Mouse (Mus musculus) limb, embryonic 15.5 days (tissue): ENCODE measurements around the gene Gatc. TPM values are rescaled to one million over a fixed set of nuclear protein-coding genes. Genes with fewer than 3 reads are reported as not detected.
A peak's percentile ranks its signal among the peaks of the same experiment; 100 is the strongest.

Source experiments
- ATAC-seq: fragments of 200-750 bp; cut with Nextera tagmentation; 2 replicates; pipeline ENCODE4 v1.8.0; 2017; ENCODE audit warnings: low read depth, moderate TSS enrichment; ENCODE audit not compliant: insufficient number of reproducible peaks, low FRiP score, low TSS enrichment
- H3K27ac ChIP-seq: fragments of 300-500 bp; sonication (generic); 2 replicates; pipeline ENCODE4 v1.5.1; 2015; ENCODE audit warnings: moderate library complexity, mild to moderate bottlenecking, inconsistent platforms
- H3K27me3 ChIP-seq: fragments of 300-500 bp; sonication (generic); 2 replicates; pipeline ENCODE4 v1.6.1; 2015; ENCODE audit warnings: inconsistent platforms
- H3K36me3 ChIP-seq: fragments of 300-500 bp; sonication (generic); 2 replicates; pipeline ENCODE4 v1.6.1; 2015; ENCODE audit warnings: inconsistent platforms
- H3K4me1 ChIP-seq: fragments of 300-500 bp; sonication (generic); 2 replicates; pipeline ENCODE4 v1.6.1; 2015; ENCODE audit warnings: inconsistent platforms
- H3K4me2 ChIP-seq: fragments of 300-500 bp; sonication (generic); 2 replicates; pipeline ENCODE4 v1.6.1; 2015; ENCODE audit warnings: mild to moderate bottlenecking, inconsistent platforms
- H3K4me3 ChIP-seq: fragments of 300-500 bp; sonication (generic); 2 replicates; pipeline ENCODE4 v1.5.1; 2015; ENCODE audit warnings: mild to moderate bottlenecking, inconsistent platforms
- H3K9ac ChIP-seq: fragments of 300-500 bp; sonication (generic); 2 replicates; pipeline ENCODE4 v1.6.1; 2015; ENCODE audit warnings: inconsistent platforms
- H3K9me3 ChIP-seq: fragments of 300-500 bp; sonication (generic); 2 replicates; pipeline ENCODE4 v1.6.1; 2016; ENCODE audit warnings: inconsistent platforms
- WGBS: fragments of 180-500 bp; shearing (Covaris S2); methylation state at CpG from one replicate; pipeline ENCODE4 v1.1.7; 2015; 5-methylcytosine and 5-hydroxymethylcytosine counted together
- polyA plus RNA-seq: library from polyadenylated mRNA; unstranded; fragments of >200 nt; fragmentation: Nextera tagmentation; extraction: Ambion mirVana; gene quantifications from 2 replicates; pipeline ENCODE4 v1.2.1, GENCODE M21; 2015

Gatc gene
- polyA plus RNA-seq, 1 experiment from 2014 or later = 25.3 TPM

DNA sequence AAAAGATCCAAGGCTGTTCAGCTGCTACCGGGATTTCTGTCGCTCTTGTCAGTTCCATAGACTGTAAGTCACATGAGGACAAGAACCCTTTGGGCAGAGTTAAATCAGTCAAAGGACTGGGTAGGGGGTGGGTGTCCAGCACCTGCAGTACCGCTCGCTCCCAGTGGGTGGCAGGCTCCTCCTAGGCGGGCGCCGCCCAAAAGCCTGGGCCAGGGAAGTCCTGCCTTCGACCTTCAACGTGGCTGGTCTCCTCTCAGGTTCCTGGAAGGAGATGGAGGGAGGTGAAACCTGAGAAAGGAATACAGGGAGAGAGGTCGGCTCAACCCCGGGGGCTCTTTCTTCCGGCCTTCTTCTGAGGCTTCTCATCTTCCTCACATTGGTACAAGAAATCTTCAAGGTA is 17.9 kb upstream of the Gatc start:
- WGBS = 4% methylated on average over 12 of the region's 12 CpGs
- peak; percentile 63; the same call in 1 of the 2 replicates for ATAC-seq
- Histone ChIP-seq H3K4me1 (no peaks in the 10 kb centered on the region), H3K27me3 (no peaks in the 10 kb centered on the region), H3K36me3 (no peaks in the 10 kb centered on the region), H3K4me2 (no peak overlapping the region; the same call in 1 of the 2 replicates), H3K4me3 (no peak overlapping the region; the same call in 1 of the 2 replicates), H3K27ac (no peak overlapping the region), H3K9me3 (no peaks in the 10 kb centered on the region), H3K9ac (no peak overlapping the region)

- ATAC-seq = no peak
- Histone ChIP-seq H3K36me3 (no peaks in the 10 kb centered on the region), H3K9ac (no peak overlapping the region), H3K27ac (no peak overlapping the region), H3K4me1 (no peaks in the 10 kb centered on the region), H3K27me3 (no peaks in the 10 kb centered on the region), H3K4me3 (no peak overlapping the region), H3K9me3 (no peaks in the 10 kb centered on the region), H3K4me2 (no peak overlapping the region)
- WGBS = 61% methylated on average over 13 of the region's 13 CpGs
Observed at GRCm38 (mm10) chr5:115355070-115355469, 14.1 kb upstream of the Gatc start.

DNA sequence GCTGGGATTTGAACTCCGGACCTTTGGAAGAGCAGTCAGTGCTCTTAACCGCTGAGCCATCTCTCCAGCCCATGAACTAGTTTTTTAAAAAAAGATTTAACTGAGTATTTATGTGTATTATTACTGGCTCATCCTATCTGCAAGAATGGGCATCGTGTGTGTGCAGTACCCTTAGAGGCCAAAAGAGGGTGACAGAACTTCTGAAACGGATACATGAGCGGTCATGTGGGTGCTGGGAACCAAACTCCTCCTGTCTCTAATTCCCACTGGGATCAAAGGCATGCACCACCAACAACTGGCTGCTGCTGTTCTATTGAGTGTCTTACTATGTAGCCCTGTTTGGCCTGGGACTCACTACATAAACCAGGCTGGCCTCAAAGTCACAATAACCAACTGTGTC is 10.4 kb upstream of the Gatc start:
- Histone ChIP-seq H3K4me1 (peaks cover 14% of the 10 kb centered on the region), H3K27ac (no peak overlapping the region), H3K36me3 (peaks cover 2% of the 10 kb centered on the region; the same call in 1 of the 2 replicates), H3K27me3 (no peaks in the 10 kb centered on the region), H3K9ac (no peak overlapping the region), H3K4me3 (no peak overlapping the region), H3K9me3 (no peaks in the 10 kb centered on the region), H3K4me2 (no peak overlapping the region)
- ATAC-seq = no peak
- 78% methylated on average over 5 of the region's 5 CpGs for WGBS

- peak; percentile 11; the same call in 1 of the 2 replicates for ATAC-seq
- WGBS = under 1% methylated on average over 18 of the region's 18 CpGs
Observed at GRCm38 (mm10) chr5:115349225-115349555, 8.2 kb upstream of the Gatc start.

GRCm38 (mm10) chr5:115348546-115349224 is 7.7 kb upstream of the Gatc start, which contains the start of gene Cox6a1:
Gene Cox6a1 (minus strand): TSS chr5:115348981.
- WGBS = under 1% methylated on average over 73 of the region's 74 CpGs
- Histone ChIP-seq H3K9me3 (no peaks in the 10 kb centered on the region), H3K4me2 (peak within 1 kb of the TSS; percentile 84), H3K4me3 (peak within 1 kb of the TSS; percentile 96), H3K9ac (peak within 1 kb of the TSS; percentile 77), H3K27me3 (no peaks in the 10 kb centered on the region), H3K4me1 (peaks cover 14% of the 10 kb centered on the region), H3K27ac (peak within 1 kb of the TSS; percentile 86), H3K36me3 (peaks cover 27% of the 10 kb centered on the region)
- peak; percentile 88 for ATAC-seq

More at GRCm38 (mm10) chr5:115349225-115349555, 8.2 kb upstream of the Gatc start:
- H3K27ac ChIP-seq = peak overlapping the region; percentile 86
- peaks cover 22% of the 10 kb centered on the region for H3K36me3 ChIP-seq
- H3K9me3 ChIP-seq = no peaks in the 10 kb centered on the region
- H3K4me1 ChIP-seq = peaks cover 14% of the 10 kb centered on the region
- H3K27me3 ChIP-seq = no peaks in the 10 kb centered on the region
- peak overlapping the region; percentile 50 for H3K9ac ChIP-seq
- H3K4me3 ChIP-seq = peak overlapping the region; percentile 96
- peak overlapping the region; percentile 84 for H3K4me2 ChIP-seq

DNA sequence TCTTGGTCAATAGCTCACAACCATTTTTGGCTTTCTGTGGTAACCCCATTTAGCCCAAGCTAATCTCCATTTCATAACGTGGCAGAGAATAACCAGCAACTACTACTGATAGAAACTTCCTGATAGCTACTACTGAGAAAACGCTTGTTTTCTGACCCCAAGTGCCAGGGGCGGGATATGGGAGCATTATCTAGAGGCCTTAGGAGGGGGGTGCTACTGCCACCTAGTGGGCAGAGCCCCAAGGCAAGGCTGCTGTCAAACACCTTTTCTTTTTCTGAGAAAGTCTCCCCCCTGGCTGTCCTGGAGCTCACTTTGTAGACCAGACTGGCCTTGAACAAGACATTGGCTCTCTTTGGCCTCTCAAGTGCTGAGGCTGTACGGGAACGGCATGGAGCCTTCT is 6.6 kb upstream of the Gatc start:
- no peak for ATAC-seq
- Histone ChIP-seq H3K4me2 (peak overlapping the region; percentile 84), H3K4me1 (peaks cover 14% of the 10 kb centered on the region), H3K36me3 (peaks cover 39% of the 10 kb centered on the region), H3K9me3 (no peaks in the 10 kb centered on the region), H3K27ac (no peak overlapping the region), H3K9ac (peak overlapping the region; percentile 77; the same call in 1 of the 2 replicates), H3K4me3 (peak overlapping the region; percentile 96), H3K27me3 (no peaks in the 10 kb centered on the region)
- under 1% methylated on average over 5 of the region's 5 CpGs for WGBS

GRCm38 (mm10) chr5:115341314-115342165 is 562 bp upstream of the Gatc start:
- H3K4me3 ChIP-seq = peak overlapping the region; percentile 91
- H3K27me3 ChIP-seq = no peaks in the 10 kb centered on the region
- peak overlapping the region; percentile 69; the same call in 1 of the 2 replicates for H3K27ac ChIP-seq
- no peaks in the 10 kb centered on the region for H3K9me3 ChIP-seq
- 12% methylated on average over 36 of the region's 36 CpGs for WGBS
- H3K4me1 ChIP-seq = peaks cover 12% of the 10 kb centered on the region
- H3K4me2 ChIP-seq = peak overlapping the region; percentile 74
- H3K9ac ChIP-seq = peak overlapping the region; percentile 90
- ATAC-seq = no peak
- peaks cover 44% of the 10 kb centered on the region for H3K36me3 ChIP-seq

GRCm38 (mm10) chr5:115340007-115340406 is 971 bp downstream of the Gatc start:
- H3K4me2 ChIP-seq = peak overlapping the region; percentile 74
- H3K36me3 ChIP-seq = peaks cover 45% of the 10 kb centered on the region
- H3K4me3 ChIP-seq = peak overlapping the region; percentile 91
- no peak for ATAC-seq
- H3K4me1 ChIP-seq = peaks cover 12% of the 10 kb centered on the region
- H3K27ac ChIP-seq = no peak overlapping the region
- H3K9ac ChIP-seq = peak overlapping the region; percentile 90; the same call in 1 of the 2 replicates
- no peaks in the 10 kb centered on the region for H3K9me3 ChIP-seq
- H3K27me3 ChIP-seq = no peaks in the 10 kb centered on the region
- 28% methylated on average over 7 of the region's 7 CpGs for WGBS

DNA sequence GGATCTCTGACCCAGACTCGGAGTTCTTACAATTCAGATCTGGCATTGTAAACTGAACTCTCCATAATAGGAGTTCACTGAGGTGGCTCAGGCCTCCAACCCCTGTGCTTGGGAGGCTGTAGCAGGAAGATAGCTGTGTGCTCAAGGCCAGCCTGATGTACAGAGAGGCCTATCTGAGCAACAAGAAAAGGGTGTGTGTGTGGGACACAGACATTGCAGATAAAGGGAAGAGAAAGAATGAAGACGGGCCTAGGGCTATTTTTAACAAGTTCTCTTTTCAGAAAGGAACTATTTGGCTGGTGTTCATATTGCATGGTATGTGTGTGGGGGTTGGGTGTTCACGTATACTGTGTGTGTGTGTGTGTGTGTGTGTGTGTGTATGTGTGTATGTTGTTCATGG is 7.4 kb downstream of the Gatc start:
- 77% methylated on average over 3 of the region's 3 CpGs for WGBS
- no peaks in the 10 kb centered on the region for H3K27me3 ChIP-seq
- ATAC-seq = no peak
- peaks cover 8% of the 10 kb centered on the region; the same call in 1 of the 2 replicates for H3K4me1 ChIP-seq
- H3K27ac ChIP-seq = no peak overlapping the region
- H3K9ac ChIP-seq = no peak overlapping the region
- no peaks in the 10 kb centered on the region for H3K9me3 ChIP-seq
- H3K4me3 ChIP-seq = no peak overlapping the region
- peaks cover 70% of the 10 kb centered on the region for H3K36me3 ChIP-seq
- no peak overlapping the region for H3K4me2 ChIP-seq

- Histone ChIP-seq H3K27me3 (no peaks in the 10 kb centered on the region), H3K27ac (no peak overlapping the region), H3K4me3 (no peak overlapping the region), H3K36me3 (peaks cover 62% of the 10 kb centered on the region), H3K9ac (no peak overlapping the region), H3K9me3 (no peaks in the 10 kb centered on the region), H3K4me1 (peaks cover 19% of the 10 kb centered on the region), H3K4me2 (no peak overlapping the region)
- no peak for ATAC-seq
- 87% methylated on average over 9 of the region's 9 CpGs for WGBS
Observed at GRCm38 (mm10) chr5:115330955-115331354, 10.0 kb downstream of the Gatc start.

- peak overlapping the region; percentile 90 for H3K27ac ChIP-seq
- H3K9ac ChIP-seq = peak overlapping the region; percentile 96
- H3K9me3 ChIP-seq = no peaks in the 10 kb centered on the region
- H3K4me3 ChIP-seq = peak overlapping the region; percentile 95
- peak overlapping the region; percentile 76 for H3K4me2 ChIP-seq
- H3K36me3 ChIP-seq = peaks cover 32% of the 10 kb centered on the region
- ATAC-seq = no peak
- no peaks in the 10 kb centered on the region for H3K27me3 ChIP-seq
- under 1% methylated on average over 55 of the region's 55 CpGs for WGBS
- peaks cover 23% of the 10 kb centered on the region for H3K4me1 ChIP-seq
Observed at GRCm38 (mm10) chr5:115327610-115328548, 13.1 kb downstream of the Gatc start.
